Mouse (Mus musculus) midbrain, postnatal 0 days (tissue): ENCODE data around the gene Fam168b. TPM values are rescaled to one million over a fixed set of nuclear protein-coding genes. Genes with fewer than 3 reads are reported as not detected.

Experiments
- ATAC-seq: fragments of 200-750 bp; cut with Nextera tagmentation; 2 replicates; pipeline ENCODE4 v1.8.0; 2017; ENCODE audit warnings: moderate number of reproducible peaks, mild to moderate bottlenecking, moderate TSS enrichment, moderate library complexity; ENCODE audit not compliant: low FRiP score
- DNase-seq: peaks from one replicate; pipeline ENCODE4 v3.0.0-alpha.2; 2015; ENCODE audit warnings: low spot score
- H3K27ac ChIP-seq: fragments of 300-500 bp; sonication (generic); 2 replicates; pipeline ENCODE4 v1.5.1; 2014; ENCODE audit warnings: low read depth, mild to moderate bottlenecking, low read length, mixed read lengths
- H3K27me3 ChIP-seq: fragments of 300-500 bp; sonication (generic); 2 replicates; pipeline ENCODE4 v1.6.1; 2014; ENCODE audit warnings: low read length, control low read depth, mixed read lengths; ENCODE audit not compliant: insufficient read depth
- H3K36me3 ChIP-seq: fragments of 300-500 bp; sonication (generic); 2 replicates; pipeline ENCODE4 v1.6.1; 2014; ENCODE audit warnings: low read length, control low read depth, mixed read lengths; ENCODE audit not compliant: insufficient read depth
- H3K4me1 ChIP-seq: fragments of 300-500 bp; sonication (generic); 2 replicates; pipeline ENCODE4 v1.6.1; 2014; ENCODE audit warnings: mild to moderate bottlenecking, control low read depth, antibody characterized with exemption, low read length, mixed read lengths; ENCODE audit not compliant: insufficient read depth
- H3K4me2 ChIP-seq: fragments of 300-500 bp; sonication (generic); 2 replicates; pipeline ENCODE4 v1.6.1; 2014; ENCODE audit warnings: low read depth, mild to moderate bottlenecking, low read length, mixed read lengths; ENCODE audit not compliant: poor library complexity, severe bottlenecking
- H3K4me3 ChIP-seq: fragments of 300-500 bp; sonication (generic); 2 replicates; pipeline ENCODE4 v1.5.1; 2014; ENCODE audit warnings: low read depth, mild to moderate bottlenecking, low read length, moderate library complexity
- H3K9ac ChIP-seq: fragments of 300-500 bp; sonication (generic); replicated peaks from 2 replicates; pipeline ENCODE4 v1.6.1; 2014; ENCODE audit warnings: mild to moderate bottlenecking, low read length, moderate library complexity, mixed read lengths; ENCODE audit not compliant: poor library complexity, severe bottlenecking
- H3K9me3 ChIP-seq: fragments of 300-500 bp; sonication (generic); 2 replicates; pipeline ENCODE4 v1.6.1; 2016; ENCODE audit warnings: low read length, control low read depth
- CTCF ChIP-seq: IDR thresholded peaks from 2 replicates; pipeline ENCODE4 v1.5.1; 2016; ENCODE audit warnings: antibody characterized with exemption, mild to moderate bottlenecking
- WGBS: fragments of 180-500 bp; shearing (Covaris S2); extraction: QIAGEN DNeasy Blood & Tissue Kit; methylation state at CpG from one replicate; pipeline ENCODE4 v1.1.7; 2014; 5-methylcytosine and 5-hydroxymethylcytosine counted together
- polyA plus RNA-seq: library from polyadenylated mRNA; unstranded; fragments of >200 nt; fragmentation: Nextera tagmentation; extraction: Ambion mirVana; gene quantifications from 2 replicates; pipeline ENCODE4 v1.2.1, GENCODE M21; 2015
- total RNA-seq: library from RNA; depleted of rRNA; stranded (reverse); fragments of >200 nt; gene quantifications from 2 replicates; pipeline ENCODE4 v1.2.3, GENCODE M21; 2014

Gene Fam168b
- total and polyA plus RNA-seq, 2 experiments from 2014 or later: 95.9 to 542 TPM

GRCm38 (mm10) chr1:34855056-34855739 is 12.3 kb upstream of the Fam168b start:
- Histone ChIP-seq H3K4me2 (no peak overlapping the region), H3K4me1 (peaks cover 8% of the 10 kb centered on the region; the same call in 1 of the 2 replicates), H3K4me3 (no peak overlapping the region), H3K9me3 (no peaks in the 10 kb centered on the region), H3K27me3 (no peaks in the 10 kb centered on the region), H3K27ac (no peak overlapping the region), H3K9ac (no peak overlapping the region), H3K36me3 (0 out of 2 replicates have a peak, but pooled peaks cover 3% of the 10 kb centered on the region)
- TF ChIP-seq CTCF: no peak
- WGBS: 85% methylated on average over 12 of the region's 12 CpGs
- DNase-seq (no peak), ATAC-seq (no peak)

GRCm38 (mm10) chr1:34853786-34854185 is 10.9 kb upstream of the Fam168b start:
- no peaks in the 10 kb centered on the region for H3K9me3 ChIP-seq
- no peak for TF ChIP-seq CTCF
- H3K4me1 ChIP-seq: peaks cover 8% of the 10 kb centered on the region; the same call in 1 of the 2 replicates
- no peak overlapping the region for H3K9ac ChIP-seq
- no peaks in the 10 kb centered on the region for H3K27me3 ChIP-seq
- no peak for ATAC-seq
- DNase-seq: no peak
- 92% methylated on average over 2 of the region's 2 CpGs for WGBS
- H3K36me3 ChIP-seq: 0 out of 2 replicates have a peak, but pooled peaks cover 1% of the 10 kb centered on the region
- H3K27ac ChIP-seq: no peak overlapping the region
- no peak overlapping the region for H3K4me3 ChIP-seq
- no peak overlapping the region for H3K4me2 ChIP-seq

- DNase-seq: no peak
- ATAC-seq: no peak
- H3K4me1 ChIP-seq: peaks cover 8% of the 10 kb centered on the region; the same call in 1 of the 2 replicates
- peak overlapping the region; percentile 14 for H3K27ac ChIP-seq
- no peaks in the 10 kb centered on the region for H3K27me3 ChIP-seq
- TF ChIP-seq CTCF: no peak
- WGBS: 79% methylated on average over 11 of the region's 11 CpGs
- peak overlapping the region; percentile 79 for H3K4me2 ChIP-seq
- peak overlapping the region; percentile 33; the same call in 1 of the 2 replicates for H3K9ac ChIP-seq
- H3K4me3 ChIP-seq: no peak overlapping the region
- no peaks in the 10 kb centered on the region for H3K9me3 ChIP-seq
- H3K36me3 ChIP-seq: no peaks in the 10 kb centered on the region
Observed at GRCm38 (mm10) chr1:34852116-34852878, 9.4 kb upstream of the Fam168b start.

GRCm38 (mm10) chr1:34851562-34851961 is 8.7 kb upstream of the Fam168b start:
- peak overlapping the region; percentile 33 for H3K9ac ChIP-seq
- WGBS: 68% methylated on average over 6 of the region's 6 CpGs
- ATAC-seq (no peak), DNase-seq (no peak)
- peak overlapping the region; percentile 79 for H3K4me2 ChIP-seq
- H3K4me3 ChIP-seq: peak overlapping the region; percentile 72
- peak overlapping the region; percentile 13; the same call in 1 of the 2 replicates for H3K27ac ChIP-seq
- no peaks in the 10 kb centered on the region for H3K27me3 ChIP-seq
- H3K4me1 ChIP-seq: peaks cover 8% of the 10 kb centered on the region; the same call in 1 of the 2 replicates
- TF ChIP-seq CTCF: no peak
- H3K36me3 ChIP-seq: no peaks in the 10 kb centered on the region
- no peaks in the 10 kb centered on the region for H3K9me3 ChIP-seq

GRCm38 (mm10) chr1:34850343-34851136 is 7.7 kb upstream of the Fam168b start:
- Histone ChIP-seq H3K4me1 (peaks cover 8% of the 10 kb centered on the region; the same call in 1 of the 2 replicates), H3K36me3 (no peaks in the 10 kb centered on the region), H3K4me2 (peak overlapping the region; percentile 79), H3K4me3 (peak overlapping the region; percentile 72), H3K9me3 (no peaks in the 10 kb centered on the region), H3K27ac (peak overlapping the region; percentile 77), H3K27me3 (no peaks in the 10 kb centered on the region), H3K9ac (peak overlapping the region; percentile 92)
- DNase-seq: peak; percentile 32
- TF ChIP-seq CTCF: no peak
- peak; percentile 57 for ATAC-seq
- 37% methylated on average over 10 of the region's 11 CpGs for WGBS
